Comparison of ENCODE assay signal across 10 mouse cellular contexts in genomic region chr1:85897901-85898760, GRCm38 (mm10). TPM values are rescaled to one million over a fixed set of nuclear protein-coding genes. Genes with fewer than 3 reads are reported as not detected.
A peak's percentile ranks its signal among the peaks of the same experiment; 100 is the strongest.
DNase-seq lines count a peak whose midpoint lies in the region; ATAC-seq and TF ChIP-seq lines count a peak whose summit lies in the region.
"Had no signal": no experiment of that assay in that cellular context is flagged by ENCODE, and none has a peak within 500 bp of the region (broad histone marks: within the 10 kb centered on the region; RNA-seq: fewer than 3 reads in every experiment).

No protein-coding gene starts in this region.

- WGBS in liver, postnatal 0 days (ENCODE audit: insufficient replicate concordance): 59% methylated on average over 8 of the region's 8 CpGs
- WGBS in intestine, embryonic 15.5 days: 33% methylated on average over 8 of the region's 8 CpGs
- WGBS in stomach, embryonic 14.5 days: 8% methylated on average over 8 of the region's 8 CpGs

- peak; percentile 6 for DNase-seq in cerebellum, adult 11 months
- no peak for DNase-seq in cerebellum, postnatal 10 days
- DNase-seq in liver, postnatal 0 days: no peak
- no peak for DNase-seq in liver
- DNase-seq in adrenal gland, postnatal 25 days: no peak
- no peak for DNase-seq in left cerebral cortex, postnatal 10 days (ENCODE audit: extremely low spot score in 1 of 2, low spot score in 2 of 2)
- DNase-seq: kidney, postnatal 36 days had no signal

- intact Hi-C loops in left cerebral cortex, postnatal 10 days (cut with DNase I): loop anchor here (5.0 kb wide), 1 partner anchor 34 kb away; no protein-coding TSS in a partner anchor

- TF ChIP-seq EP300 in liver, postnatal 0 days (IDR thresholded peaks at IDR 0.05; ENCODE audit: low read depth): no peak

- 0 out of 2 replicates have a peak overlapping the region, but pooled peaks have one; percentile 34 for H3K27ac ChIP-seq in liver, postnatal 0 days (ENCODE audit: low read depth)
- peak overlapping the region; percentile 56 for H3K27ac ChIP-seq in intestine, embryonic 15.5 days
- H3K27ac ChIP-seq in stomach, embryonic 14.5 days (ENCODE audit: low read length): peak overlapping the region; percentile 83

- peaks cover 66% of the 10 kb centered on the region for H3K4me1 ChIP-seq in liver, postnatal 0 days (ENCODE audit: insufficient read depth)
- peaks cover 63% of the 10 kb centered on the region for H3K4me1 ChIP-seq in intestine, embryonic 15.5 days (replicated peaks)
- peaks cover 71% of the 10 kb centered on the region for H3K4me1 ChIP-seq in stomach, embryonic 14.5 days (ENCODE audit: control insufficient read depth, insufficient read depth, low read length)

- H3K27me3 ChIP-seq in liver, postnatal 0 days (ENCODE audit: insufficient read depth, low read length): no peaks in the 10 kb centered on the region
- H3K27me3 ChIP-seq in intestine, embryonic 15.5 days (replicated peaks): no peaks in the 10 kb centered on the region
- H3K27me3 ChIP-seq in stomach, embryonic 14.5 days (ENCODE audit: control insufficient read depth, insufficient read depth, low read length): no peaks in the 10 kb centered on the region

- no peak for TF ChIP-seq CTCF in liver, postnatal 0 days (IDR thresholded peaks at IDR 0.05; ENCODE audit: low read depth)

- no peak for ATAC-seq in liver, postnatal 0 days
- no peak for ATAC-seq in intestine, embryonic 15.5 days
- ATAC-seq in stomach, embryonic 14.5 days (ENCODE audit: insufficient number of reproducible peaks, insufficient read depth, low FRiP score, low read depth): 0 out of 2 replicates have a peak, but pooled peaks have one; percentile 2

- H3K4me3 ChIP-seq in liver, postnatal 0 days (ENCODE audit: low read depth, low read length): no peak overlapping the region
- no peak overlapping the region for H3K4me3 ChIP-seq in intestine, embryonic 15.5 days (replicated peaks)
- no peak overlapping the region for H3K4me3 ChIP-seq in stomach, embryonic 14.5 days (ENCODE audit: low read depth, low read length)
- H3K4me3 ChIP-seq: erythroblast, embryonic 14.5 days had no signal

- no peak overlapping the region for H3K9ac ChIP-seq in liver, postnatal 0 days (replicated peaks)
- no peak overlapping the region for H3K9ac ChIP-seq in intestine, embryonic 15.5 days
- H3K9ac ChIP-seq in stomach, embryonic 14.5 days (replicated peaks; ENCODE audit: low read depth, low read length): no peak overlapping the region

- no peaks in the 10 kb centered on the region for H3K9me3 ChIP-seq in liver, postnatal 0 days (ENCODE audit: low read length)
- H3K9me3 ChIP-seq in intestine, embryonic 15.5 days: no peaks in the 10 kb centered on the region
- H3K9me3 ChIP-seq in stomach, embryonic 14.5 days (ENCODE audit: control insufficient read depth, low read depth, low read length): no peaks in the 10 kb centered on the region

- no peak overlapping the region for H3K4me2 ChIP-seq in liver, postnatal 0 days (ENCODE audit: low read depth, low read length)
- no peak overlapping the region for H3K4me2 ChIP-seq in intestine, embryonic 15.5 days (replicated peaks)
- H3K4me2 ChIP-seq in stomach, embryonic 14.5 days (replicated peaks; ENCODE audit: low read depth, low read length): peak overlapping the region; percentile 17; the same call in 1 of the 2 replicates

- no peaks in the 10 kb centered on the region for H3K36me3 ChIP-seq in liver, postnatal 0 days (replicated peaks; ENCODE audit: insufficient read depth, low read length)
- no peaks in the 10 kb centered on the region for H3K36me3 ChIP-seq in intestine, embryonic 15.5 days
- peaks cover 4% of the 10 kb centered on the region; the same call in 1 of the 2 replicates for H3K36me3 ChIP-seq in stomach, embryonic 14.5 days (ENCODE audit: control insufficient read depth, insufficient read depth, low read length)

RNA-seq across cellular contexts. Expression of gene Itm2c, which starts 4.0 kb away (rescaled TPM):
- 52.1 and 56.7 TPM in 2 replicates for polyA plus RNA-seq in liver, postnatal 0 days (2015; fragmentation: Nextera tagmentation; extraction: Ambion mirVana)
- 135 TPM in 2 replicates for polyA plus RNA-seq in intestine, embryonic 15.5 days (2015; fragmentation: Nextera tagmentation; extraction: Ambion mirVana)
- polyA plus RNA-seq in stomach, embryonic 14.5 days (2014; fragmentation: Nextera tagmentation; extraction: Ambion mirVana): 137 and 147 TPM in 2 replicates
- total RNA-seq in adrenal gland, postnatal 25 days (2021): 453 and 521 TPM in 2 replicates
- total RNA-seq in left cerebral cortex, postnatal 10 days (2021): 100 to 1,000 TPM; 258 to 275 TPM

RNA-seq across cellular contexts. Expression of gene 4933407L21Rik, which starts 30.2 kb away (rescaled TPM):
- polyA plus RNA-seq in liver, postnatal 0 days (2015; fragmentation: Nextera tagmentation; extraction: Ambion mirVana): 0.11 TPM in 1 of 2 replicates, not detected in the other
- polyA plus RNA-seq in intestine, embryonic 15.5 days (2015; fragmentation: Nextera tagmentation; extraction: Ambion mirVana): 0.32 and 0.34 TPM in 2 replicates
- 0.13 and 0.49 TPM in 2 replicates for polyA plus RNA-seq in stomach, embryonic 14.5 days (2014; fragmentation: Nextera tagmentation; extraction: Ambion mirVana)
- total RNA-seq in adrenal gland, postnatal 25 days (2021): 0.27 TPM in 1 of 2 replicates, not detected in the other
- 1 to 10 TPM; 6.3 to 7.8 TPM for total RNA-seq in left cerebral cortex, postnatal 10 days (2021)
- polyA plus RNA-seq: erythroblast, embryonic 14.5 days had no signal
